Mouse (Mus musculus) right cerebral cortex, adult 2 months (tissue): ENCODE data around the gene Lypd4.
"Not testable (repeated sequence)": the region's sequence is repeated elsewhere in the genome, so short reads cannot be mapped to it uniquely, and the experiment has no call there.

Experiments used
- DNase-seq, 2 experiments: peaks; one replicate each; pipeline ENCODE4 v3.0.0; 2021 to 2022; ENCODE audit warnings: low spot score in 2 of 2

Gene Lypd4

GRCm38 (mm10) chr7:24850899-24851303 lies 18.8 kb downstream of the Lypd4 start:
- no peak for DNase-seq

- peak; percentile 68 to 72 for DNase-seq
Measured at GRCm38 (mm10) chr7:24850162-24850561, 19.6 kb downstream of the Lypd4 start.

GRCm38 (mm10) chr7:24846576-24846975 lies 23.2 kb downstream of the Lypd4 start:
- DNase-seq: not testable (repeated sequence)

- DNase-seq: peak in 1 of 2 experiments; percentile 5
Measured at GRCm38 (mm10) chr7:24845713-24846112, 24.0 kb downstream of the Lypd4 start.

GRCm38 (mm10) chr7:24845181-24845580 lies 24.6 kb downstream of the Lypd4 start:
- DNase-seq: no peak

GRCm38 (mm10) chr7:24844144-24844543 lies 25.6 kb downstream of the Lypd4 start:
- no peak for DNase-seq

GRCm38 (mm10) chr7:24841009-24841408 lies 28.7 kb downstream of the Lypd4 start:
- no peak for DNase-seq

GRCm38 (mm10) chr7:24840331-24840730 lies 29.4 kb downstream of the Lypd4 start:
- DNase-seq: no peak

DNA sequence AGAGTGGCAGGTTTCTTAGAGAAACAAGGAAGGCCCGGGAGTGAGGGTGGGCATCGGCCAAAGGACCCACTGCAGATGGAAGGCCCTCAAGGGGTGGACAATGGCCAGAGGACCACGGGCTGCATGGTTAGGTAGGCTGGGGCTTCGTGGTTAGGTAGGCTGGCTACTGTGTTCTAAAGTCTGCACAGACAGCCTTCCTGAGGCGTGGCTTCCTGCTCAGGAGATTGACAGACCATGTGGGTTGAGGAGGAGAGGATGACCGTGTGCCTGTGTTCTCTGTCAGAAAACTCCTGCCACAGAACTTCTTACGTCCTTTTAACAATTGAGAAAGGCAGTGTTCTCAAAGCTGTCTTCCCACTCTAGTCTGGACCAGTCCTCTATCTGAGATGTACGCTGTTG lies 30.3 kb downstream of the Lypd4 start:
- no peak for DNase-seq

DNA sequence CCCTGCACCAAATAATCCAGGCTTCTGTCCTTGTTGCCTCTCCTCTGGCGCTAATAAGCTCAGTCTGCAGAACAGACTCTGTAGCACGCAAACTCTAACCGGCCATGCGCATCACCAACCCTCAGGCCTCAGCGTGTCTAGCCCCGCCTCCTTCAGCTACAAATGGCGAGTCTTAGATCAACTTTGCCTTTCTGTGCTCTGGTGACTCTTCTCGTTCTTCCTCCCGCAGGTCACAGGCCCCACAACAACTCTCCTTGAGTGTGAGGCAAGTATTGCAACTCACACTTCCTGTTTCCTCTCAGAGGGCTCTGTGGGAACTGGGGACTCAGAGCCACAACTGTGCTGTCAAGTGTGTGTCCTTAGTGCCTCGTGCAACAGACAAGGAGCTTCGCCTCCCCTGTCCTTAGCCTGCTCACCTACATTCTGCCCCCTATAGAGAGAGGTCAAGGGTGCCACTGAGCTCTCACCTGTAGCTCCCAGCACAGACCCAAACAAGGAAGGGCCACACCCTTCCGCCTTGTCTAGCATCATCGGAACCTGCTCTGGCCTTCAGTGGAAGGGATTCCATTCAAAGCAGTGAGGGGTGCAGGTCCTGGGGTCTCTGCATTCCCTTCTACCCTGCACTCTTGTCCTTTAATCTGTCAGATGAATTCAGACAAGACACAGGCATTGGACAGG lies 30.9 kb downstream of the Lypd4 start:
- DNase-seq: not testable (repeated sequence)

- no peak for DNase-seq
Measured at GRCm38 (mm10) chr7:24827181-24827580, 42.6 kb downstream of the Lypd4 start.

DNA sequence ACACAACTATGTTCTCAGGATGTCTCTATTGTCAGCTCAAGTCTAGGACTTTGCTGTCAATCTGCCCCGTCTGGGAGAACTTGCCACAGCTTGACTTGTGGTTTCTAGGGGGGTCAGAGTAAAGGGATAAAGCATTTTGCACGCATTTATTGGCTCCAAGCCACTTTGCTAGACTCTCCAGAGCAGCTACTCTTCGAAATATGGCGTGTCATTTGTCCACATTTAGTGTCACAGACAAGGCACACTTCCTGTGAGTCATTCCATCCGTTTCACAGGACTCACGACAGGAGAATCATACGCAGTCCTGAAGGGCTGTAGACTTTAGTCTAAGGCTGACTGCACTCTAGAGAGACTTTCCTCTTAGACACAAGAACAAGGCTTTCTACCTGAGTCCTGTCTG lies 45.3 kb downstream of the Lypd4 start:
- no peak for DNase-seq

GRCm38 (mm10) chr7:24817502-24817901 lies 52.2 kb downstream of the Lypd4 start:
- peak; percentile 75 to 80 for DNase-seq
